Mouse (Mus musculus) embryo, embryonic 11.5 days (tissue): Measurements from ENCODE around the gene D130052B06Rik.
A peak's percentile ranks its signal among the peaks of the same experiment; 100 is the strongest.

Experiments
- DNase-seq: peaks from one replicate; pipeline ENCODE4 v3.0.0-alpha.2; 2012; ENCODE audit warnings: low read depth, low spot score

The D130052B06Rik gene

GRCm38 (mm10) chr11:33598986-33599385, at the start of gene D130052B06Rik:
Gene D130052B06Rik, plus strand, starts transcription at chr11:33599302.
- DNase-seq: no peak

GRCm38 (mm10) chr11:33550861-33551560, 48.1 kb upstream of the D130052B06Rik start:
- no peak for DNase-seq

GRCm38 (mm10) chr11:33554123-33554522, 45.0 kb upstream of the D130052B06Rik start:
- DNase-seq: no peak

- no peak for DNase-seq
These were observed 35.2 kb upstream of the D130052B06Rik start for GRCm38 (mm10) chr11:33563921-33564320.

- peak; percentile 4 for DNase-seq
These were observed 28.7 kb upstream of the D130052B06Rik start for GRCm38 (mm10) chr11:33570413-33570812.

- no peak for DNase-seq
These were observed 24.2 kb upstream of the D130052B06Rik start for GRCm38 (mm10) chr11:33574944-33575343.

GRCm38 (mm10) chr11:33578859-33579258, 20.2 kb upstream of the D130052B06Rik start, which contains the start of gene Gabrp:
Gene Gabrp, minus strand, starts transcription at chr11:33578959.
- DNase-seq: no peak

- no peak for DNase-seq
These were observed 19.5 kb upstream of the D130052B06Rik start for GRCm38 (mm10) chr11:33579621-33580020.

- DNase-seq: no peak
These were observed 12.5 kb upstream of the D130052B06Rik start for GRCm38 (mm10) chr11:33586614-33587013.

- DNase-seq: no peak
These were observed 8.3 kb upstream of the D130052B06Rik start for GRCm38 (mm10) chr11:33590771-33591170.

- no peak for DNase-seq
These were observed 6.3 kb upstream of the D130052B06Rik start for GRCm38 (mm10) chr11:33592826-33593225.

GRCm38 (mm10) chr11:33596655-33597054, 2.4 kb upstream of the D130052B06Rik start:
- DNase-seq: no peak

GRCm38 (mm10) chr11:33603174-33603573, 4.1 kb downstream of the D130052B06Rik start:
- DNase-seq: no peak

GRCm38 (mm10) chr11:33607784-33608183, 8.7 kb downstream of the D130052B06Rik start:
- DNase-seq: peak; percentile 30

GRCm38 (mm10) chr11:33614218-33614617, 15.1 kb downstream of the D130052B06Rik start:
- DNase-seq: peak; percentile 51

- no peak for DNase-seq
These were observed 28.1 kb downstream of the D130052B06Rik start for GRCm38 (mm10) chr11:33627136-33627742.

GRCm38 (mm10) chr11:33637107-33637506, 38.0 kb downstream of the D130052B06Rik start:
- DNase-seq: no peak

GRCm38 (mm10) chr11:33649358-33649757, 50.3 kb downstream of the D130052B06Rik start:
- DNase-seq: no peak

- DNase-seq: no peak
These were observed 55.4 kb downstream of the D130052B06Rik start for GRCm38 (mm10) chr11:33654485-33654884.

GRCm38 (mm10) chr11:33655221-33655620, 56.1 kb downstream of the D130052B06Rik start:
- no peak for DNase-seq

GRCm38 (mm10) chr11:33655861-33656593, 56.9 kb downstream of the D130052B06Rik start:
- no peak for DNase-seq
